In genomic region chr2:133552842-133553465, GRCm38 (mm10) we compare ENCODE assay signal across 8 mouse cellular contexts. TPM values are rescaled to one million over a fixed set of nuclear protein-coding genes. Genes with fewer than 3 reads are reported as not detected.
DNase-seq lines count a peak whose midpoint lies in the region; ATAC-seq and TF ChIP-seq lines count a peak whose summit lies in the region.

No protein-coding gene starts in this region.

- H3K4me1 ChIP-seq in forebrain, embryonic 10.5 days = peaks cover 31% of the 10 kb centered on the region
- peaks cover 29% of the 10 kb centered on the region for H3K4me1 ChIP-seq in heart, embryonic 15.5 days (replicated peaks)
- peaks cover 38% of the 10 kb centered on the region for H3K4me1 ChIP-seq in limb, embryonic 10.5 days
- H3K4me1 ChIP-seq in midbrain, embryonic 11.5 days (ENCODE audit: control insufficient read depth, insufficient read depth, low read length) = peaks cover 9% of the 10 kb centered on the region; the same call in 1 of the 2 replicates

- H3K27me3 ChIP-seq in forebrain, embryonic 10.5 days (ENCODE audit: poor library complexity, severe bottlenecking) = peaks cover 88% of the 10 kb centered on the region
- peaks cover 55% of the 10 kb centered on the region for H3K27me3 ChIP-seq in heart, embryonic 15.5 days
- H3K27me3 ChIP-seq in limb, embryonic 10.5 days (ENCODE audit: low read depth, poor library complexity, severe bottlenecking) = peaks cover 75% of the 10 kb centered on the region
- peaks cover 55% of the 10 kb centered on the region for H3K27me3 ChIP-seq in midbrain, embryonic 11.5 days (ENCODE audit: control insufficient read depth, insufficient read depth, low read length)

- peak overlapping the region; percentile 68 for H3K9ac ChIP-seq in heart, embryonic 15.5 days
- H3K9ac ChIP-seq in midbrain, embryonic 11.5 days (ENCODE audit: low read length) = peak overlapping the region; percentile 51

- 1% methylated on average over 48 of the region's 48 CpGs for WGBS in forebrain, embryonic 10.5 days
- WGBS in heart, embryonic 15.5 days = under 1% methylated on average over 47 of the region's 48 CpGs
- WGBS in limb, embryonic 10.5 days = under 1% methylated on average over 48 of the region's 48 CpGs
- under 1% methylated on average over 48 of the region's 48 CpGs for WGBS in midbrain, embryonic 11.5 days

- H3K9me3 ChIP-seq in forebrain, embryonic 10.5 days = no peaks in the 10 kb centered on the region
- no peaks in the 10 kb centered on the region for H3K9me3 ChIP-seq in heart, embryonic 15.5 days (replicated peaks)
- H3K9me3 ChIP-seq in limb, embryonic 10.5 days (replicated peaks) = no peaks in the 10 kb centered on the region
- H3K9me3 ChIP-seq in midbrain, embryonic 11.5 days (ENCODE audit: control insufficient read depth, low read length) = no peaks in the 10 kb centered on the region

- 0 out of 2 replicates have a peak, but pooled peaks have one; percentile 13 for ATAC-seq in heart, embryonic 15.5 days (replicated peaks; ENCODE audit: insufficient number of reproducible peaks, insufficient read depth, low FRiP score, low read depth)
- ATAC-seq in midbrain, embryonic 11.5 days (ENCODE audit: low FRiP score) = peak; percentile 20

- TF ChIP-seq CTCF in layer of hippocampus, adult 2 months (conservative IDR thresholded peaks at IDR 0.05) = no peak

- H3K36me3 ChIP-seq in forebrain, embryonic 10.5 days (replicated peaks) = no peaks in the 10 kb centered on the region
- no peaks in the 10 kb centered on the region for H3K36me3 ChIP-seq in heart, embryonic 15.5 days
- no peaks in the 10 kb centered on the region for H3K36me3 ChIP-seq in limb, embryonic 10.5 days
- no peaks in the 10 kb centered on the region for H3K36me3 ChIP-seq in midbrain, embryonic 11.5 days (ENCODE audit: control insufficient read depth, insufficient read depth, low read length)

- H3K4me2 ChIP-seq in heart, embryonic 15.5 days = peak overlapping the region; percentile 99
- H3K4me2 ChIP-seq in midbrain, embryonic 11.5 days = peak overlapping the region; percentile 72

- DNase-seq in layer of hippocampus, adult 2 months (ENCODE audit: low spot score in 2 of 2) = no peak
- DNase-seq in layer of hippocampus, adult 11-12 months (ENCODE audit: low spot score) = no peak
- DNase-seq in forebrain, embryonic 10.5 days (ENCODE audit: extremely low spot score, low spot score) = peak; percentile 45
- peak; percentile 68 for DNase-seq in limb, embryonic 10.5 days (ENCODE audit: low spot score)
- DNase-seq in midbrain, embryonic 11.5 days (ENCODE audit: low spot score, missing footprints) = peak; percentile 96
- peak; percentile 15 for DNase-seq in testis, postnatal 14 days (ENCODE audit: low spot score)
- DNase-seq in spleen, postnatal 14 days (ENCODE audit: low spot score in 2 of 2) = no peak

- H3K27ac ChIP-seq in layer of hippocampus, adult 2 months = no peak overlapping the region
- peak overlapping the region; percentile 72 for H3K27ac ChIP-seq in forebrain, embryonic 10.5 days
- H3K27ac ChIP-seq in heart, embryonic 15.5 days = no peak overlapping the region
- peak overlapping the region; percentile 81 for H3K27ac ChIP-seq in limb, embryonic 10.5 days
- no peak overlapping the region for H3K27ac ChIP-seq in midbrain, embryonic 11.5 days (ENCODE audit: low read depth, low read length)

- H3K4me3 ChIP-seq in layer of hippocampus, adult 2 months = peak overlapping the region; percentile 53
- peak overlapping the region; percentile 63 for H3K4me3 ChIP-seq in forebrain, embryonic 10.5 days
- peak overlapping the region; percentile 68 for H3K4me3 ChIP-seq in heart, embryonic 15.5 days
- peak overlapping the region; percentile 62 for H3K4me3 ChIP-seq in limb, embryonic 10.5 days
- peak overlapping the region; percentile 52 for H3K4me3 ChIP-seq in midbrain, embryonic 11.5 days (ENCODE audit: low read depth, low read length)

RNA-seq across cellular contexts. Expression of gene Bmp2, which starts 1.0 kb away (rescaled TPM):
- 1 to 10 TPM; 1.7 to 2.0 TPM for total RNA-seq in layer of hippocampus, adult 2 months (2021)
- polyA plus RNA-seq in forebrain, embryonic 10.5 days (2016; fragmentation: Nextera tagmentation; extraction: Ambion mirVana) = 0.84 and 1.2 TPM in 2 replicates
- polyA plus RNA-seq in heart, embryonic 15.5 days (2015; fragmentation: Nextera tagmentation; extraction: Ambion mirVana) = 8.6 and 10.5 TPM in 2 replicates
- polyA plus RNA-seq in limb, embryonic 10.5 days (2016; fragmentation: Nextera tagmentation; extraction: Ambion mirVana) = 4.0 and 7.9 TPM in 2 replicates
- polyA plus RNA-seq in midbrain, embryonic 11.5 days (2014; fragmentation: Nextera tagmentation; extraction: Ambion mirVana) = 1.4 and 1.9 TPM in 2 replicates

Comparison
In these comparisons a context has a peak if more than half of its experiments do, and no peak if none do; other contexts are left out.
1. DNase-seq: peak in forebrain, embryonic 10.5 days (single experiment), limb, embryonic 10.5 days (single experiment), midbrain, embryonic 11.5 days (single experiment) and testis, postnatal 14 days (single experiment); none in layer of hippocampus, adult 2 months (0 of 2), layer of hippocampus, adult 11-12 months (single experiment) and spleen, postnatal 14 days (0 of 2).
2. H3K27ac ChIP-seq: peak in forebrain, embryonic 10.5 days (single experiment) and limb, embryonic 10.5 days (single experiment); none in layer of hippocampus, adult 2 months (single experiment), heart, embryonic 15.5 days (single experiment) and midbrain, embryonic 11.5 days (single experiment).
3. Peak in every context shown above with its lines, with median percentiles within 50 percentile points of each other: H3K4me3 ChIP-seq.